Mouse (Mus musculus): ENCODE measurements around the gene Taf3.

Gene Taf3

GRCm38 (mm10) chr2:9879092-9879491, 169.3 kb downstream of the Taf3 start:
- in situ Hi-C loops (cut with MboI; ENCODE audit: low sequenced_read_pairs) = no loop called here

- in situ Hi-C loops (cut with MboI; ENCODE audit: low sequenced_read_pairs) = no loop called here
These were observed 169.8 kb downstream of the Taf3 start for GRCm38 (mm10) chr2:9878564-9879081.

- in situ Hi-C loops (cut with MboI; ENCODE audit: low sequenced_read_pairs) = no loop called here
These were observed 170.3 kb downstream of the Taf3 start for GRCm38 (mm10) chr2:9877966-9878563.

GRCm38 (mm10) chr2:9877326-9877690, 171.1 kb downstream of the Taf3 start:
- in situ Hi-C loops (cut with MboI; ENCODE audit: low sequenced_read_pairs) = no loop called here

- in situ Hi-C loops (cut with MboI; ENCODE audit: low sequenced_read_pairs) = no loop called here
These were observed 171.6 kb downstream of the Taf3 start for GRCm38 (mm10) chr2:9876621-9877325.

- in situ Hi-C loops (cut with MboI; ENCODE audit: low sequenced_read_pairs) = no loop called here
These were observed 172.6 kb downstream of the Taf3 start for GRCm38 (mm10) chr2:9875676-9876357.

GRCm38 (mm10) chr2:9875220-9875619, 173.2 kb downstream of the Taf3 start:
- in situ Hi-C loops (cut with MboI; ENCODE audit: low sequenced_read_pairs) = no loop called here

GRCm38 (mm10) chr2:9874467-9875219, 173.8 kb downstream of the Taf3 start:
- in situ Hi-C loops (cut with MboI; ENCODE audit: low sequenced_read_pairs) = no loop called here

GRCm38 (mm10) chr2:9873757-9874156, 174.6 kb downstream of the Taf3 start:
- in situ Hi-C loops (cut with MboI; ENCODE audit: low sequenced_read_pairs) = no loop called here

- in situ Hi-C loops (cut with MboI; ENCODE audit: low sequenced_read_pairs) = no loop called here
These were observed 175.7 kb downstream of the Taf3 start for GRCm38 (mm10) chr2:9872682-9873081.

- in situ Hi-C loops (cut with MboI; ENCODE audit: low sequenced_read_pairs) = no loop called here
These were observed 176.6 kb downstream of the Taf3 start for GRCm38 (mm10) chr2:9871798-9872197.

- in situ Hi-C loops (cut with MboI; ENCODE audit: low sequenced_read_pairs) = no loop called here
These were observed 177.2 kb downstream of the Taf3 start for GRCm38 (mm10) chr2:9871141-9871716.

- in situ Hi-C loops (cut with MboI; ENCODE audit: low sequenced_read_pairs) = no loop called here
These were observed 181.1 kb downstream of the Taf3 start for GRCm38 (mm10) chr2:9867092-9867825.
